Mouse (Mus musculus) bone marrow, adult 2 months (tissue): Measurements from ENCODE around the gene Zfp652.

ENCODE experiments used
- CTCF ChIP-seq: fragments of 200-500 bp; IDR thresholded peaks from 2 replicates; pipeline ENCODE4 v1.5.1; 2011; ENCODE audit warnings: low read length, control low read depth; ENCODE audit not compliant: control insufficient read depth, insufficient read depth
- POLR2A ChIP-seq: fragments of 200-500 bp; IDR thresholded peaks from 2 replicates; pipeline ENCODE4 v1.6.1; 2011; ENCODE audit warnings: low read depth, mild to moderate bottlenecking, control low read depth, low read length, borderline replicate concordance; ENCODE audit not compliant: control insufficient read depth

DNA sequence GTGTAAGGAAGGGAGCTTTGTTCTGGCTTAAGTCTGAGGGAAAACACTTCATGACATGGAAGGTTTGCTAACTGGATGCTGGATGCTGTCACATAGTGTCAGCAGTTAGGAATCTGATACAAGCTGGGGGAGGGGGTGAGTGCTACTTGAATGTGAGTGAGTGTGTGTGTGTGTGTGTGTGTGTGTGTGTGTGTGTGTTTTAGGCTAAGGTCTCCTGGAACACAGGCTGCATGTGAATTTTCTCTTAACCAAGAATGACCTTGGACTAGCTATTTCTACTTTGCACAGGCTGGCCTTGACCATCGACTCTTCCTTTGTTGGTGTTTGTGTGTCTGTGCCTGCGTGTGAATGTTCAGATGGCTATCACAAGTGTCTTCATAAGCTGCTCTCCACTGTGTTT is 32.0 kb downstream of the Zfp652 start:
- TF ChIP-seq CTCF: no peak
- no peak for TF ChIP-seq POLR2A
